Mouse (Mus musculus): ENCODE measurements around the gene E330021D16Rik. TPM values are rescaled to one million over a fixed set of nuclear protein-coding genes. Genes with fewer than 3 reads are reported as not detected.

Gene E330021D16Rik
- polyA plus RNA-seq, 1 experiment = 0.12 TPM

GRCm38 (mm10) chr6:136407608-136408192, 7.7 kb downstream of the E330021D16Rik start:
- H3K4me3 ChIP-seq (ENCODE audit: control insufficient read depth, low read depth, low read length) = no peak overlapping the region
- no peaks in the 10 kb centered on the region for H3K27me3 ChIP-seq (ENCODE audit: control insufficient read depth, insufficient read depth, low read length)
- TF ChIP-seq POLR2A (IDR thresholded peaks at IDR 0.05; ENCODE audit: control insufficient read depth, low read depth, low read length) (no peak), CTCF (IDR thresholded peaks at IDR 0.05; ENCODE audit: control insufficient read depth, insufficient read depth, insufficient replicate concordance, low read depth, low read length) (no peak)
- H3K4me1 ChIP-seq (ENCODE audit: control insufficient read depth, insufficient read depth, low read length) = no peaks in the 10 kb centered on the region
- H3K27ac ChIP-seq (ENCODE audit: control insufficient read depth, insufficient read depth, low read depth, low read length) = no peak overlapping the region
- H3K36me3 ChIP-seq (ENCODE audit: control insufficient read depth, insufficient read depth, low read length) = no peaks in the 10 kb centered on the region

- Histone ChIP-seq H3K36me3 (ENCODE audit: control insufficient read depth, insufficient read depth, low read length) (no peaks in the 10 kb centered on the region), H3K4me3 (ENCODE audit: control insufficient read depth, low read depth, low read length) (no peak overlapping the region), H3K4me1 (ENCODE audit: control insufficient read depth, insufficient read depth, low read length) (peaks cover 12% of the 10 kb centered on the region), H3K27me3 (ENCODE audit: control insufficient read depth, insufficient read depth, low read length) (no peaks in the 10 kb centered on the region), H3K27ac (ENCODE audit: control insufficient read depth, insufficient read depth, low read depth, low read length) (no peak overlapping the region)
- TF ChIP-seq CTCF (IDR thresholded peaks at IDR 0.05; ENCODE audit: control insufficient read depth, insufficient read depth, insufficient replicate concordance, low read depth, low read length) (no peak), POLR2A (IDR thresholded peaks at IDR 0.05; ENCODE audit: control insufficient read depth, low read depth, low read length) (no peak)
Observed at GRCm38 (mm10) chr6:136396860-136397259, 18.5 kb downstream of the E330021D16Rik start.

GRCm38 (mm10) chr6:136390262-136390661, 25.1 kb downstream of the E330021D16Rik start:
- TF ChIP-seq CTCF (IDR thresholded peaks at IDR 0.05; ENCODE audit: control insufficient read depth, insufficient read depth, insufficient replicate concordance, low read depth, low read length) = no peak
- TF ChIP-seq POLR2A (IDR thresholded peaks at IDR 0.05; ENCODE audit: control insufficient read depth, low read depth, low read length) = no peak
- Histone ChIP-seq H3K27ac (ENCODE audit: control insufficient read depth, insufficient read depth, low read depth, low read length) (no peak overlapping the region), H3K4me3 (ENCODE audit: control insufficient read depth, low read depth, low read length) (no peak overlapping the region), H3K27me3 (ENCODE audit: control insufficient read depth, insufficient read depth, low read length) (no peaks in the 10 kb centered on the region), H3K4me1 (ENCODE audit: control insufficient read depth, insufficient read depth, low read length) (0 out of 2 replicates have a peak, but pooled peaks cover 2% of the 10 kb centered on the region), H3K36me3 (ENCODE audit: control insufficient read depth, insufficient read depth, low read length) (no peaks in the 10 kb centered on the region)

DNA sequence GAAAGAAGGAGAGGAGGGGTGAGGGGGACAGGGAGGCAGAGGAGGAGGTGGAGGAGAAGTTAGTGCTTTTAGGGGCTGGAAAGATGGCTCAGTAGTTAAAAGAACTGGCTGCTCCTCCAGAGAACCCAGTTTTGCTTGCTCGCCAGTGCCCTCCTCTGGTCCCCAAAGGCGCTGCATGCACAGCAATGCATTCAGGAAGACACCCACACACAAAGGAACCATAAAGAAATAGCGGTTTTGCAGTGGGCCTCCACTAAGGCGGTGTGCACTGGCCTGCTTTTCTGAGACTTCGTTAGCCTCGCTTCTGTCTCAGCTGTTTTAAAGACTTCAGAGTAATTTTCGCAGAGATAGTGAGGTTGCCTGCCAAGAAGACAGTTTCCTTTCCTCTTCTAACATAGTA, 30.1 kb downstream of the E330021D16Rik start:
- TF ChIP-seq CTCF (IDR thresholded peaks at IDR 0.05; ENCODE audit: control insufficient read depth, insufficient read depth, insufficient replicate concordance, low read depth, low read length) (peak; percentile 52; the same call in 1 of the 2 replicates), POLR2A (IDR thresholded peaks at IDR 0.05; ENCODE audit: control insufficient read depth, low read depth, low read length) (no peak)
- Histone ChIP-seq H3K27me3 (ENCODE audit: control insufficient read depth, insufficient read depth, low read length) (no peaks in the 10 kb centered on the region), H3K36me3 (ENCODE audit: control insufficient read depth, insufficient read depth, low read length) (no peaks in the 10 kb centered on the region), H3K4me1 (ENCODE audit: control insufficient read depth, insufficient read depth, low read length) (0 out of 2 replicates have a peak, but pooled peaks cover 2% of the 10 kb centered on the region), H3K27ac (ENCODE audit: control insufficient read depth, insufficient read depth, low read depth, low read length) (no peak overlapping the region), H3K4me3 (ENCODE audit: control insufficient read depth, low read depth, low read length) (no peak overlapping the region)

GRCm38 (mm10) chr6:136383218-136383617, 32.2 kb downstream of the E330021D16Rik start:
- Histone ChIP-seq H3K36me3 (ENCODE audit: control insufficient read depth, insufficient read depth, low read length) (no peaks in the 10 kb centered on the region), H3K4me3 (ENCODE audit: control insufficient read depth, low read depth, low read length) (no peak overlapping the region), H3K27me3 (ENCODE audit: control insufficient read depth, insufficient read depth, low read length) (no peaks in the 10 kb centered on the region), H3K27ac (ENCODE audit: control insufficient read depth, insufficient read depth, low read depth, low read length) (no peak overlapping the region), H3K4me1 (ENCODE audit: control insufficient read depth, insufficient read depth, low read length) (no peaks in the 10 kb centered on the region)
- no peak for TF ChIP-seq CTCF (IDR thresholded peaks at IDR 0.05; ENCODE audit: control insufficient read depth, insufficient read depth, insufficient replicate concordance, low read depth, low read length)
- TF ChIP-seq POLR2A (IDR thresholded peaks at IDR 0.05; ENCODE audit: control insufficient read depth, low read depth, low read length) = no peak

- no peak overlapping the region for H3K4me3 ChIP-seq (ENCODE audit: control insufficient read depth, low read depth, low read length)
- H3K36me3 ChIP-seq (ENCODE audit: control insufficient read depth, insufficient read depth, low read length) = no peaks in the 10 kb centered on the region
- no peaks in the 10 kb centered on the region for H3K27me3 ChIP-seq (ENCODE audit: control insufficient read depth, insufficient read depth, low read length)
- TF ChIP-seq POLR2A (IDR thresholded peaks at IDR 0.05; ENCODE audit: control insufficient read depth, low read depth, low read length) (no peak), CTCF (IDR thresholded peaks at IDR 0.05; ENCODE audit: control insufficient read depth, insufficient read depth, insufficient replicate concordance, low read depth, low read length) (no peak)
- no peaks in the 10 kb centered on the region for H3K4me1 ChIP-seq (ENCODE audit: control insufficient read depth, insufficient read depth, low read length)
- no peak overlapping the region for H3K27ac ChIP-seq (ENCODE audit: control insufficient read depth, insufficient read depth, low read depth, low read length)
Observed at GRCm38 (mm10) chr6:136376097-136376496, 39.3 kb downstream of the E330021D16Rik start.

- H3K36me3 ChIP-seq (ENCODE audit: control insufficient read depth, insufficient read depth, low read length) = no peaks in the 10 kb centered on the region
- no peak overlapping the region for H3K27ac ChIP-seq (ENCODE audit: control insufficient read depth, insufficient read depth, low read depth, low read length)
- TF ChIP-seq CTCF (IDR thresholded peaks at IDR 0.05; ENCODE audit: control insufficient read depth, insufficient read depth, insufficient replicate concordance, low read depth, low read length) = no peak
- TF ChIP-seq POLR2A (IDR thresholded peaks at IDR 0.05; ENCODE audit: control insufficient read depth, low read depth, low read length) = no peak
- no peak overlapping the region for H3K4me3 ChIP-seq (ENCODE audit: control insufficient read depth, low read depth, low read length)
- no peaks in the 10 kb centered on the region for H3K4me1 ChIP-seq (ENCODE audit: control insufficient read depth, insufficient read depth, low read length)
- H3K27me3 ChIP-seq (ENCODE audit: control insufficient read depth, insufficient read depth, low read length) = no peaks in the 10 kb centered on the region
Observed at GRCm38 (mm10) chr6:136364430-136365098, 50.8 kb downstream of the E330021D16Rik start.

All from testis, adult 2 months (tissue).